Mouse (Mus musculus) Muller cell, postnatal 12 days (primary cell): Measurements from ENCODE around the gene Gm49366.
A peak's percentile ranks its signal among the peaks of the same experiment; 100 is the strongest.
"Not testable (repeated sequence)": the region's sequence is repeated elsewhere in the genome, so short reads cannot be mapped to it uniquely, and the experiment has no call there.

ENCODE experiments used
- DNase-seq: peaks from one replicate; pipeline ENCODE4 v3.0.0-alpha.2; 2015; ENCODE audit errors: inconsistent ontology term

Gm49366 gene

GRCm38 (mm10) chr12:84083842-84084241 lies 45.1 kb downstream of the Gm49366 start:
- no peak for DNase-seq

- DNase-seq: no peak
Measured at GRCm38 (mm10) chr12:84084581-84084980, 45.8 kb downstream of the Gm49366 start.

- DNase-seq: not testable (repeated sequence)
Measured at GRCm38 (mm10) chr12:84094666-84095065, 55.9 kb downstream of the Gm49366 start.

- no peak for DNase-seq
Measured at GRCm38 (mm10) chr12:84099605-84100004, 60.9 kb downstream of the Gm49366 start.

GRCm38 (mm10) chr12:84100071-84100470 lies 61.3 kb downstream of the Gm49366 start:
- DNase-seq: no peak

- peak; percentile 66 for DNase-seq
Measured at GRCm38 (mm10) chr12:84100604-84101492, 62.1 kb downstream of the Gm49366 start, which contains the start of gene Acot6. Acot6 (plus strand) TSS chr12:84100654.

- DNase-seq: no peak
Measured at GRCm38 (mm10) chr12:84101493-84101845, 62.7 kb downstream of the Gm49366 start.

- no peak for DNase-seq
Measured at GRCm38 (mm10) chr12:84107012-84107411, 68.3 kb downstream of the Gm49366 start.

- DNase-seq: no peak
Measured at GRCm38 (mm10) chr12:84107692-84108091, 69.0 kb downstream of the Gm49366 start.
